Mouse (Mus musculus): ENCODE data around the gene Fndc3b. TPM values are rescaled to one million over a fixed set of nuclear protein-coding genes. Genes with fewer than 3 reads are reported as not detected.

The Fndc3b gene
- total RNA-seq, 2 experiments from 2014 or later: 18.9 to 26.2 TPM

DNA sequence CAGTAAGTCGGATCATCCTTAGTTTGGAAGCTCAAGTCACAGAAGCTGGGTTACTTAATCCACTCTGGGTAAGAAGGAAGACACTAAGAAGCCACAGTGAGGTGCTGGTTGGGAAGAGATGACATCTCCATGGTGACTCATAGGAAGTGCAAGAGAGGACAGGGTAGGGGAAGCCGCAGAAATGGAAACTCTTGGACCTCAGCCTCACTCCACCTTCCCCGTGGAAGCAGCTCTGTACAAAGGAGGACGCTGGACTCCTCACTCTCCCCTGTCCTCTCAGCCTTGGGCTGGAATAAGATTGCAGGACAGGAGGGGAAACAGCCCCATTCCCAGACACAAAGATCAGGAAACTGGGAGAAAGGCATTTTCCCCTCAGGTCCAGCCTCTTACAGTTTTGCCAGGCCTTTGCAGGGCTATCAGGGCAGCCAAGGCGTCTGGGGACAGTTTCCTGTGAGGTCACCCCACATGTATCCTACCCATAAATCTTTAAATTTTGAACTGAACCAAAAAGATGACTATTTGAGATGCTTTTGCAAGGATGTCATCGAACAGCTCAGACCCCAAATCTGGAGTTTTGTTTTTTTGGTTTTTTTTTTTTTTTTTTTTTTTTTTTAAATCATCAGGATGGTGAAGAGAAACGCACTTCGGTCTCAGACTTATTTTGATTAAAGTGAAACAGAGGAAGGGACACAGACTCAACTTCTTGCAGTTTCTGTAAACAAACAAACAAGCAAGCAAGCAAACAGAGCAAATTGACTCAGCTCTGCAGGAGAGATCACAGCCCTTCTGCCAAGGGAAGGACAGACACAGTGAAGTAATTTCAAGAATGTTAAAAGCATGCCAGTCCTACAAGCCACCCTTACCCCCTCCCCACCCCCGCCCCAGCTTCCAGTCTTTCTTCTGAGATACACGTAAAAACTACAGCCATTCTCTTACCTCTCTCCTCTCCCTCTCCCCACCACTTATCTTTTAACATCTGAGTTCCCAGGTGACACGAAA is 126.2 kb downstream of the Fndc3b start:
- TF ChIP-seq CTCF (conservative IDR thresholded peaks at IDR 0.05): no peak
- Histone ChIP-seq H3K27ac (no peak overlapping the region), H3K4me3 (no peak overlapping the region)
- DNase-seq (ENCODE audit: low spot score in 2 of 2): no peak

GRCm38 (mm10) chr3:27581931-27582840 is 128.9 kb downstream of the Fndc3b start:
- no peak for TF ChIP-seq CTCF (conservative IDR thresholded peaks at IDR 0.05)
- peak overlapping the region; percentile 88 for H3K27ac ChIP-seq
- peak in 1 of 2 experiments; percentile 26 for DNase-seq (ENCODE audit: low spot score in 2 of 2)
- no peak overlapping the region for H3K4me3 ChIP-seq

DNA sequence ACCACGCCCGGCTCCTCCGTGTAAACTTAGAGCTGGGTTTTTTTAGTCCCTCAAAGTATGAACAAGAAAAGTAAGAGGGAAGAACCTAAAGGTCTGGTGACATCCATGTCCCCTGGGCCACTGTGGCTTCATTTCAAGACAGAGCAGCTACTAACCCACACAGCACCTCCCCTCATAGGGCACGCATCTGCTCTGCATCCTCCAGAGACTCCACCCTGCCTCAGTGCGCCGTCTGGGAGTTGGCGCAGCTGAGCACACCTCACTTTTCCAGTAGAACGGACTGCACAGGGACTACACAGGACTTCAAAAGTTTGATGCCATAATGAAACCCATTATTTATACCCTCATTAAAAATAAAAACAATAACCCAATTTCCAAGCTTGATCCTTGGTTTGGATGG is 130.2 kb downstream of the Fndc3b start:
- Histone ChIP-seq H3K4me3 (no peak overlapping the region), H3K27ac (no peak overlapping the region)
- no peak for DNase-seq (ENCODE audit: low spot score in 2 of 2)
- TF ChIP-seq CTCF (conservative IDR thresholded peaks at IDR 0.05): no peak

DNA sequence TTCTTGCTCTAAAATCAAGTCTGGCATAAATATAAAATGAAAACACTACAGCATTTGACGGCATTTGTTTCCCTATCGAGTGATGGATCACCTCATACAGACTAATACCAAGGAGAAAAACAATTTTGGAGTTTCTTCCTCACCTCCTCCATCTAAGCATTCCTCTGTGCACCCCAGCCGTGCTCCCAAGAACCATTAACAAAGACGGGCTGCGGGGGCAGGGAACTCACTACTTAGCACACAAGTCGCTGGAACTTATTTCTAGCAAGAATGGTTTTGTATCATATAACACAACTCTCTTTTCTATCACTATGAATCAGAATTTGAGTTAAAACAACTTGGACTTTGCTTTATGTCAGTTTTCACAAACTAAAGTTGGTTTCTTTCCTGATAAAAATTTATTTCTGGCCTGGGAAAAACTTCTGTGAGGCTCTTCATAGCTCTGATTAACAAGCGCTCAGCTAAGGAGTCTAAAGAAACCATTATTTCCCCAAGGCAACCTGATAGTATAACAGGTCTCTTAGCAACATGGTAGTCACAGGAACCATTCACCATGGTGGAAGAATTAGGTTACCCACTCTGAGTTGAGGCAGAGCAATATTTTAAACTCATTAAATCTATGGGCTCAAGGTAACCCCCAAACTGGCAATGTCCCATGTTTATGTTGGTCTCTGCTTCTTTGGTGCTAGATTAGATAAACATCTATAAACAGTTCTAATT is 131.1 kb downstream of the Fndc3b start:
- Histone ChIP-seq H3K4me3 (no peak overlapping the region), H3K27ac (0 out of 2 replicates have a peak overlapping the region, but pooled peaks have one; percentile 15)
- no peak for TF ChIP-seq CTCF (conservative IDR thresholded peaks at IDR 0.05)
- no peak for DNase-seq (ENCODE audit: low spot score in 2 of 2)

GRCm38 (mm10) chr3:27579229-27579628 is 131.9 kb downstream of the Fndc3b start:
- no peak for DNase-seq (ENCODE audit: low spot score in 2 of 2)
- H3K4me3 ChIP-seq: no peak overlapping the region
- peak overlapping the region; percentile 15; the same call in 1 of the 2 replicates for H3K27ac ChIP-seq
- TF ChIP-seq CTCF (conservative IDR thresholded peaks at IDR 0.05): no peak

DNA sequence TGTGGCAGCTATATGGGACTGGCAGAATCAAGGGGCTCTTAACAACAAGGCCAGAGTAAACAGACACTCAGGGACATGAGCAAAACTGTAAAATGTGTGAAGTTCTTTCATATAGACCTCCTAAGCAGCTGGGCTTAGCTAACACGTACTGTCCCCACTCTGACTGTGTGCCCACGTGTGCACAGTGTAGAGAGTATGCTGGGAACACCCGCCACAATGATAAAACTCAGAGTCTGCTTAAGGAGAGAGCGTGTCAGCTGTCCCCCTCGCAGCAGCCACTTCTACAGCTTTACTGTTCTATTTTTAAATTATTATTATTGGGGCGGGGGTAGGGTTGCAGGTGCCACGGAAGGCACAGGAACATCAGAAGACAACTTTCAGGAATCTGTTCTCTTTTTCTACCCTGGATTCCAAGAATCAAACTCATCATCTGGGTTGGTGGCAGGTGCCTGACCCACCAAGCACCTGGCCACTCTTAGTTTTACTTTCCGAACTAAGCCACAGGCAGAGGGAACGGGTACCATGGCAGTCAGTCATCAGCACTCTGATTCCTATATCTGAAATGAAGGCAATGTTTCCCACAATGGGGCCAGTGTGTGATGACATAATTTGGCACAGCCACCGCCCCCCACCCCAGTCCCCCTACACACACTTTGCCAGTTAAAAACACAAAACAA is 133.6 kb downstream of the Fndc3b start:
- H3K4me3 ChIP-seq: no peak overlapping the region
- no peak for TF ChIP-seq CTCF (conservative IDR thresholded peaks at IDR 0.05)
- DNase-seq (ENCODE audit: low spot score in 2 of 2): no peak
- no peak overlapping the region for H3K27ac ChIP-seq

DNA sequence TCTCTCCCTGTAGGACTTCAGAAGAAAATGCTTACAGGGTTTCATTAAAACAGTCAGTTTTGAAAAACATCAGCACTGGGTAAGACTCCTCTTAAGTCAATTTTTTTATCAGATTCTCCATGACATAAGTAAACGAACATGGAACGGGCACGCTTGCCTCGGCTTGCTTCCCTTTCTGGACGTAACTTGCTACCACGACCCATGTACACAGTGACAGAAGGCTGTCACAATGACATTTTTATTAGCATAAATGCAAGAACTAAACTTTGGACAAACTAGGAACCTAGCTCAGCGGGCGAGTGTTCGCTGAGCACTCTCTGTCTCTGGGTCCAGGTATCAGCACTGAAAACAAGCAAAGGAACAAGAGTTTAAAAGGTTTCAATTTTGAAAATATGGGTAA is 136.9 kb downstream of the Fndc3b start:
- Histone ChIP-seq H3K4me3 (no peak overlapping the region), H3K27ac (no peak overlapping the region)
- TF ChIP-seq CTCF (conservative IDR thresholded peaks at IDR 0.05): no peak
- no peak for DNase-seq (ENCODE audit: low spot score in 2 of 2)

- DNase-seq (ENCODE audit: low spot score in 2 of 2): peak in 1 of 2 experiments; percentile 22
- Histone ChIP-seq H3K4me3 (no peak overlapping the region), H3K27ac (peak overlapping the region; percentile 2; the same call in 1 of the 2 replicates)
- no peak for TF ChIP-seq CTCF (conservative IDR thresholded peaks at IDR 0.05)
These were observed 137.6 kb downstream of the Fndc3b start for GRCm38 (mm10) chr3:27573458-27573857.

- no peak for DNase-seq (ENCODE audit: low spot score in 2 of 2)
- Histone ChIP-seq H3K4me3 (no peak overlapping the region), H3K27ac (no peak overlapping the region)
- TF ChIP-seq CTCF (conservative IDR thresholded peaks at IDR 0.05): peak; percentile 76
These were observed 138.8 kb downstream of the Fndc3b start for GRCm38 (mm10) chr3:27572305-27572704.

DNA sequence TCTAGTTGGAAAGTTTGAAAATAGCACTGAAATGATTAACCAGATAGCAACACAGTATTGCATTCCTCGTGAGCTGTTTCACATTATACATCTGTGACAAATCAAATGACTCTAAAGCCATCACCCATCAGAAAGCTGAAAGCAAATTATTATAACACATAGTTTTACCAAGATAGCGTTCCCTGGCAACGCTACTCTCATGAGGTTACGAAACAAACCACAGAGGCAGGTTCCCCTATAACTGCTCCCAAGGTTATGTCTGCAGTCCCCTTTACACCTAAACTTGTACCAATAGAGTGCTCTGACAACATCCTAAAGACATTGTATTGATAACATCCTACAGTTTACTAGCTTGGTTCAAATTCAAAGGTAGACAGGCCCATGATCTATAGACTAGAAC is 145.8 kb downstream of the Fndc3b start:
- DNase-seq (ENCODE audit: low spot score in 2 of 2): no peak
- no peak for TF ChIP-seq CTCF (conservative IDR thresholded peaks at IDR 0.05)
- no peak overlapping the region for H3K27ac ChIP-seq
- no peak overlapping the region for H3K4me3 ChIP-seq

DNA sequence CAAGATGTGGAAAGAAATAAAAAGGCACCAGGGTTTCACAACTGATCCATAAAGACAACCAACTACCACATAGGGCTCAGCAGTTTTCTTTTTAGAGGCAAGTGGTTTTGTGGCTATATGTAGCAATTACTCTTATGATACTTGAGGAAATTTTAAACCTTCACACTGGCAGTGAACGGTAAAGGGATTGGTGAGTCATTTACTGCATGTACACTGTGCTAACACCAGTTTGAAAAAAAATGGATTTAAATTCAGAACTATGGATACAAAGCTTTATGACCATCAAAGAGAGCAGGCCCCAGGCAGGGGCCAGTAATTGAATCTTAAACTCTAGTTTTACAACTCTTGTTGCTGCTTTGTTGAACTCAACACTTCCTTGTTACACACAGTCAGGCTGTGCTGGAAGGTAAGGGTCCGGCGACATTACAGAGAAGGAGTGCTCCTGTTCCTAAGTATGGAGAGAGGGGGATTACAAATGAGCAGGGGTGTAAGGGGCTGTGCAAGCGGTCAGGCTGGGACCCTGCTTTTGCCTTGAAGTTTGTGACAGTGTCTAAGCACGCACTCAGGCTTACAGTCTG is 148.0 kb downstream of the Fndc3b start:
- no peak overlapping the region for H3K27ac ChIP-seq
- TF ChIP-seq CTCF (conservative IDR thresholded peaks at IDR 0.05): no peak
- DNase-seq (ENCODE audit: low spot score in 2 of 2): no peak
- no peak overlapping the region for H3K4me3 ChIP-seq
